Mouse (Mus musculus): ENCODE data around the gene Gm44596. TPM values are rescaled to one million over a fixed set of nuclear protein-coding genes. Genes with fewer than 3 reads are reported as not detected.

Gm44596 gene
- polyA plus RNA-seq (2012; ENCODE audit: insufficient read depth, low replicate concordance), result not detected in 2 replicates

DNA sequence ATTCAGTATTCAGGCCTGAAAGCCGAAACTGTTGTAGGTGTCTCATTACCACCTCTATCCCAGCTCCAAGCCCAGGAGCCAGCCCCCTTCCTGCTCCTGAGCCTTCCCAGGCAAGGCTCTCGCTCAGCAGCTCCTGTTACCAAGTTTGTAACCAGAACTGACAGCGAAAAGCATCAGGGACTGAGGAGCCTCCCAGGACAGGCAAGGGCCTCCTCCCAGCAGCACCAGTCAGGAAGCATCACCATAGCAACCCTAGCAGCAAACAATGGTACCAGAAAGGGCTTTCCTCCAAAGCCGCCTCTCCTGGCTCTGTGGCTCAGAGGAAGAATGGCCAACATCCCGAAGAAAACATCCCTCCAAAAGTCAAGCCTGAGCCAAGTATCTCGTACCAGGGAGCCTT is at the start of gene Gm44596, which contains the start of gene Tex52:
TSS of gene Gm44596 (plus strand) at position 312 of the 400 bp plus-strand sequence.
TSS of gene Tex52 (plus strand) at position 265 of the 400 bp plus-strand sequence.
- H3K9me3 ChIP-seq, result no peaks in the 10 kb centered on the region
- H3K4me3 ChIP-seq (replicated peaks), result no peak within 1 kb of the TSS
- peaks cover 5% of the 10 kb centered on the region for H3K27me3 ChIP-seq (replicated peaks)
- TF ChIP-seq GATA1 (IDR thresholded peaks at IDR 0.05; ENCODE audit: borderline replicate concordance, low read length) (no peak), FLI1 (IDR thresholded peaks at IDR 0.05; ENCODE audit: low read length) (no peak)
- H3K4me1 ChIP-seq, result peaks cover 13% of the 10 kb centered on the region
- H3K36me3 ChIP-seq (replicated peaks; ENCODE audit: low read length), result peaks cover 59% of the 10 kb centered on the region

DNA sequence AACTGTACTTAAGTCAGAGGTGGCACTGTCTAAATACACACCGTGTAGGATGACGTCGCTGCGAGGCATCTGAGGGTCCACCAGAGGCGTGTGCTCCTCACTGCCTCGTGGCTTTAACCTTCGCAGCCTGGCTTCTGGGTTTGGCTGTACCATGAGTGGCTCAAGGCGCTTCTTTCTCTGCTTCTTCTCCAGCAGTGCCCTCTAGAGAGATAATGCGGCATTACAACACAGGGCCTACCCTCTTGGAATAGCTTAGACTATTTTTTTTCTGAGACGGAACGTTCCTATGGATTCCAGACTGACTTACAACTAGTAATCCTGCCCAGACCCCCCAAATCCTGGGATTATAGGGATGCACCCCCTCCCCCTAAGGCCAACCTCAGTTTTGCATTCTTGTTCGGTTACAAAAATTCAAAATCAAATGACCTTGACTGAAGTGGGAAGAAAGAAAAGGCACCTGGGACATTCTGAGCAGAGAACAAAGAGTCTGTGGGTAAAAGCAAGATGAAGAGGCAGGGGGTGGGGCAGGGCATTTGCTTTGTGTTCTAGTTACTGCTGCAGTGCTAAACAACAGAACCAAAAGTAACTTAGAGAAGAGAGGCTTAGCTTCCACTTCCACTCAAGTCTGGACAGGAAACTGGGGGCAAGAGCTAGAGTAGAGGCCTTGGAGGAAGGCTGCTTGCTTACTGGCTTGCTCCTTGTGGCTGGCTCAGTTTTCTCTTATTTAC is 40.7 kb upstream of the Gm44596 start:
- Histone ChIP-seq H3K27me3 (replicated peaks) (no peaks in the 10 kb centered on the region), H3K36me3 (replicated peaks; ENCODE audit: low read length) (peaks cover 52% of the 10 kb centered on the region), H3K4me1 (peaks cover 27% of the 10 kb centered on the region), H3K4me3 (replicated peaks) (peak overlapping the region; percentile 50), H3K9me3 (peaks cover 6% of the 10 kb centered on the region)
- TF ChIP-seq FLI1 (IDR thresholded peaks at IDR 0.05; ENCODE audit: low read length), result no peak
- TF ChIP-seq GATA1 (IDR thresholded peaks at IDR 0.05; ENCODE audit: borderline replicate concordance, low read length), result no peak

DNA sequence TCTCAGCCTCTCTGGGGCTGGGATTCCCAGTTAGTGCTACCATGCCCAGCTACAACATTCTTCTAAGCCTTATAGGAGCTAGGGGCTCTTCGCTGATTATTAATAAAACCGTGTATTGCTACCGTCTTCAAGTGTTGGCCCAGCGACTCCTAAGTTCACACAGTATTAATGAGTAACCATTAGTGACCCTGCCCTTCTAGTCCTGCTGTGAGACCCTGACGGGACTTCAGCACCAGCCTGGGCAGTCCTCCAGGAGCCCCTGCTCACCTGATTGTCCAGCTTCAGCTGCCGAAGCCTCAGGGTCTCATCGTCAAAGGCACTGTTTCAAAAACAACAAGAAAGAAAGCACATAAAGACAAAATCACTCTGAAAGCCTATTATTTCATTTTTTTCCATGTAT is 37.8 kb upstream of the Gm44596 start:
- peaks cover 37% of the 10 kb centered on the region for H3K36me3 ChIP-seq (replicated peaks; ENCODE audit: low read length)
- H3K9me3 ChIP-seq, result no peaks in the 10 kb centered on the region
- TF ChIP-seq FLI1 (IDR thresholded peaks at IDR 0.05; ENCODE audit: low read length) (no peak), GATA1 (IDR thresholded peaks at IDR 0.05; ENCODE audit: borderline replicate concordance, low read length) (no peak)

DNA sequence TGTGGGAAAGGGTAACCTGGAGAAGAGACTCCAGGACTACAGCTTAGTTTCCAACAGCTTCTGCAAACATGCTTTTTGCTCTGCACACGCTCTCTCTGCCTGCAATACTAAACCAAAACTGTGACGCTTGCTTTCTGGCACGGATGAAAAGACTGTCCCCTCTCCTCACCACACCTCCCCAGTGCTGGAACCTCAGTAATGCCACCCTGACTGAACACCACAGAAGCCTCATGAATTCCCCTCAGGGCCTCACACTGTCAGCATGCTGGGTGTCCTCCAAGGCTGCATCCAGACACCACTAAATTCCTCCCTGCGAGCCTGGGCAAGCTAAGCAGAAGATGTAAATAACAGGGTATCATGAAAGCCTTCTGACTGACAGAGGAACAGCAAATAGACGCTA is 36.4 kb upstream of the Gm44596 start:
- Histone ChIP-seq H3K4me1 (peaks cover 67% of the 10 kb centered on the region), H3K36me3 (replicated peaks; ENCODE audit: low read length) (peaks cover 23% of the 10 kb centered on the region), H3K27me3 (replicated peaks) (peaks cover 2% of the 10 kb centered on the region), H3K9me3 (no peaks in the 10 kb centered on the region), H3K4me3 (replicated peaks) (no peak overlapping the region)
- TF ChIP-seq FLI1 (IDR thresholded peaks at IDR 0.05; ENCODE audit: low read length), result no peak
- no peak for TF ChIP-seq GATA1 (IDR thresholded peaks at IDR 0.05; ENCODE audit: borderline replicate concordance, low read length)

More for the DNA sequence above, 37.8 kb upstream of the Gm44596 start:
- Histone ChIP-seq H3K27me3 (replicated peaks) (peaks cover 2% of the 10 kb centered on the region), H3K4me3 (replicated peaks) (no peak overlapping the region), H3K4me1 (peaks cover 52% of the 10 kb centered on the region)

DNA sequence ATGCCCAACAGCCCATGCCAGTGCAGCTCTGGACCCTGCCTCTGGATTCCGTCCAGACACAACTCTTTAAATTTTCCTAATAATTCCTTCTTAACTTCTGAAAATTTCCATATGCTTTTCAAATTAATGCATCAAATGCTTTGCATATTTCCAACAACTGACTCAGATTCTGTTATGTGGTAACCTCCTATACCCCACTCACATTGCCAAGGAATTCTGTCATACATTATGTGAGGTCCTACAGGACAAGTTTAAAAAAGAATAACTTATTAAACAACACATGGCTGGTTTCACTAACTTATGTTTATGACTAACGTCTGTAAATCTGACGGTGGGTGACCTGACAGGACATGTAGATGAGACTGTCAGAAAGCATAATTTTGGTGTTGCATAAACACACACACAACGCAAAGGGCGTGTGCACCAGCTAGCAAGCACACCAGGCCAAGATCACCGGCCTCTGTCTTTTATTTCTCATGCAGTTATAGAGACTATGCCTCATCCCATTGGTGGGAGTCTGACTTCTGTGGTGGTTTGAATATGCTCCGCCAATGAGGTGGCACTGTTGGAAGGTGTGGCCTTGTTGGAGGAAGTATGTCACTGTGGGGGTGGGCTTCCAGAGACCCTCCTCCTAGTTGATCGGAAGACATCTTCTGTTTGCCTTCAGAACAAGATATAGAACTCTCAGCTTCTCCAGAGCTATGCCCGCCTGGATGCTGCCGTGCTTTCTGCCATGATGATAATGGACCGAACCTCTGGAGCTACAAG is 33.2 kb upstream of the Gm44596 start:
- peaks cover 7% of the 10 kb centered on the region for H3K36me3 ChIP-seq (replicated peaks; ENCODE audit: low read length)
- no peaks in the 10 kb centered on the region for H3K9me3 ChIP-seq
- no peak for TF ChIP-seq FLI1 (IDR thresholded peaks at IDR 0.05; ENCODE audit: low read length)
- TF ChIP-seq GATA1 (IDR thresholded peaks at IDR 0.05; ENCODE audit: borderline replicate concordance, low read length), result no peak
- H3K27me3 ChIP-seq (replicated peaks), result peaks cover 2% of the 10 kb centered on the region
- H3K4me1 ChIP-seq, result peaks cover 89% of the 10 kb centered on the region
- H3K4me3 ChIP-seq (replicated peaks), result no peak overlapping the region

DNA sequence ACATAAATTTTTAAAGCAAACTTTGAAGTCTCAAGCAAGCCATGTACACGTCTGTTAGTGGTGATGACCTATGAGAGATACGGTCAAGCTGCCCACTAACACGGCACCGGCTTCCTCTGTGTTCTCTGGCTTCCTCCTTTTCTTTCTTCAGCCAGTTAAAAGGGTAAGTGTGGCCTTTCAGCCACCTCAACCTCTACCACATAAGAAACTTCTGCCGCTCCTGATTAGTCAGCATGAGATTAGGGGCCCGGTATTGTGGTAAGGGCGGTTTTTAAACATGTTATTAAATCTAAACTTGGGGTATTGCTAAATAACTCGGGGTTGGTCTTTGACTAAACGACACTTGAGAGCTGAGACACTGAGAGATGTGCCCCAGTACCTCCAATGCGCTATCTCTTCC is 29.7 kb upstream of the Gm44596 start:
- H3K27me3 ChIP-seq (replicated peaks), result no peaks in the 10 kb centered on the region
- H3K36me3 ChIP-seq (replicated peaks; ENCODE audit: low read length), result peaks cover 7% of the 10 kb centered on the region
- H3K9me3 ChIP-seq, result no peaks in the 10 kb centered on the region
- TF ChIP-seq FLI1 (IDR thresholded peaks at IDR 0.05; ENCODE audit: low read length) (no peak), GATA1 (IDR thresholded peaks at IDR 0.05; ENCODE audit: borderline replicate concordance, low read length) (no peak)
- H3K4me3 ChIP-seq (replicated peaks), result peak overlapping the region; percentile 84
- H3K4me1 ChIP-seq, result peaks cover 92% of the 10 kb centered on the region

DNA sequence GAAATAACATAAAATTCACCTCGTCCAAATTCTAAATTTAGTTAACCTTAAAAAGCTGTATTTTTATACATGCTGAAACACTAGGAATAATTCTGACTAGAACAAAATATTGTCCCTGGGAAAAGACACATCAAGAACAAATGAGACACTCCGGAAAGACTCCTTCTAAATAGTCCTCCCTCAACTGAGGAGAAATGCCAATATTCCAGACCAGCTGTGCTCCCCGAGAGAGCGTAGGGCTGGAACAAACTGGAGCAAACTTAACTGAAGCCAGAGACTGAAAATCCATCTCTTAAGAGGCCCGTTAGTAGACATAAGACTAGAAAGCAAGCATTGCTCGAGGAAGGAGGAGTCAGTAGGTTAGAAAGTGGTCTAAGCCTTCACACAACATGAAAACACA is 28.5 kb upstream of the Gm44596 start:
- TF ChIP-seq FLI1 (IDR thresholded peaks at IDR 0.05; ENCODE audit: low read length), result no peak
- no peak for TF ChIP-seq GATA1 (IDR thresholded peaks at IDR 0.05; ENCODE audit: borderline replicate concordance, low read length)
- Histone ChIP-seq H3K4me3 (replicated peaks) (no peak overlapping the region), H3K36me3 (replicated peaks; ENCODE audit: low read length) (peaks cover 11% of the 10 kb centered on the region)

DNA sequence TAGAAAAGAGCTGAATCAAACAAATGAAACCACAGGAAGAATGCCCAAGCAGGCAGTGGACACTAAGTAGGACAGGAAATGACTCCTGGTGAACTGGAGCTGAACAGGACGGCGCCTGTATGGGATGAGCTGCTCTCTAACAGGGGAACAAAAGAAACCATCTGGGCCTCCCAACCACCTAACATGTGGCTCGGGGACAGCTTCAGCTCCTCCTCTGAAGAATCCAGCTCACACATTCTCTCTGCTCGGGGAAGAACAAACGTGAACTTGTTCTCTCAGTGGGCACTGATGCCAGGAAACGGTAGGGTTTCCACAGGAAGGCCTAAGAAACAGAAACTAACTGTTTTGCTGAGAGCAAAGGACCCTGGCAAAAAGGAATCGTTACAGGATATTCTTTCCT is 25.6 kb upstream of the Gm44596 start:
- H3K27me3 ChIP-seq (replicated peaks), result no peaks in the 10 kb centered on the region
- no peaks in the 10 kb centered on the region for H3K9me3 ChIP-seq
- peaks cover 74% of the 10 kb centered on the region for H3K4me1 ChIP-seq
- H3K36me3 ChIP-seq (replicated peaks; ENCODE audit: low read length), result peaks cover 9% of the 10 kb centered on the region
- peak overlapping the region; percentile 71 for H3K4me3 ChIP-seq (replicated peaks)
- no peak for TF ChIP-seq GATA1 (IDR thresholded peaks at IDR 0.05; ENCODE audit: borderline replicate concordance, low read length)
- TF ChIP-seq FLI1 (IDR thresholded peaks at IDR 0.05; ENCODE audit: low read length), result no peak

More for the DNA sequence above, 28.5 kb upstream of the Gm44596 start:
- no peaks in the 10 kb centered on the region for H3K9me3 ChIP-seq
- peaks cover 88% of the 10 kb centered on the region for H3K4me1 ChIP-seq
- no peaks in the 10 kb centered on the region for H3K27me3 ChIP-seq (replicated peaks)

DNA sequence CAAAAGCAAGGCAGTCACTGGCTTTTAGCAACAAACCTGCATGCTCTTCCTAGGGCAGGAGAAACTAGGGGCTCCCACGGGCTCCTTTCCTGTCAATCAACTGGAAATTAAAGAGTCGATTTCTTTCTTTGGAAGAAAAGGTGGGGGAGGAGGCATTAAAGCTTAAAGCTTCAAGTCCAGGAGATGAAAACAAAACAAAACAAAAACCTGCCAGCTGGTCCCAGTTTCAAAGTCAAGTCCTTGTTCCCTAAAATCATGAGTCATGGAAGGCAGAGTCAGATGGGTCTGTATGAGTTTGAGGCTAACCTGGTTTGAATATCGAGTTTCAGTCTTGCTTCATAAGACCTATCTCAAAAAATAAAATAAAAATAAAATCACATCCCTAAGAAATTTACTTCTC is 21.2 kb upstream of the Gm44596 start:
- Histone ChIP-seq H3K36me3 (replicated peaks; ENCODE audit: low read length) (peaks cover 33% of the 10 kb centered on the region), H3K9me3 (no peaks in the 10 kb centered on the region), H3K4me1 (peaks cover 48% of the 10 kb centered on the region), H3K27me3 (replicated peaks) (no peaks in the 10 kb centered on the region), H3K4me3 (replicated peaks) (no peak overlapping the region)
- TF ChIP-seq GATA1 (IDR thresholded peaks at IDR 0.05; ENCODE audit: borderline replicate concordance, low read length), result no peak
- no peak for TF ChIP-seq FLI1 (IDR thresholded peaks at IDR 0.05; ENCODE audit: low read length)

DNA sequence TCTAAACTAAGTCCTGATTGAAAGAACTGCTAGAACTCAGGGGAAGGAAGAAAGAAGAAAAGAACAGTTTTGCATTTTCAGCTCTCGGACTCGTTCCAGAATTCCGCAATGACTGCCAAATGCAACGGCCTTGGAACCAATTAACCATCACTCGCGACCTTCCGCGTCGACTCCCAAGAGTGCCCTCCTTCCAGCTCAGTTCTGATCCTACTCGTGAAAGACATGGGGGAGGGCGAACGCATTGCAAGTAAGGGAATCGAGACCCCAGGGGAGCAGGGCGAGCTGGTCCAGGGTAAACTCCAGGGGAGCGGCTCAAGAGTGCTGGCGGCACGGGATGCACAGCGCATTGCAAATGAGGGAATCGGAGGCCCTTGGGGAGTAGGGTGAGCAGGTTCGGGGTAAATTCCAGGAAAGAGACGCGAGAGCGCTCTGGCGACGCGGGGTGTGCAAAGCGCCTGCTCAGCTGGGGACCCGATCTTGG is 20.1 kb upstream of the Gm44596 start:
- H3K36me3 ChIP-seq (replicated peaks; ENCODE audit: low read length), result peaks cover 39% of the 10 kb centered on the region
- H3K4me1 ChIP-seq, result peaks cover 46% of the 10 kb centered on the region
- peak overlapping the region; percentile 96 for H3K4me3 ChIP-seq (replicated peaks)
- no peak for TF ChIP-seq FLI1 (IDR thresholded peaks at IDR 0.05; ENCODE audit: low read length)
- TF ChIP-seq GATA1 (IDR thresholded peaks at IDR 0.05; ENCODE audit: borderline replicate concordance, low read length), result no peak
- H3K27me3 ChIP-seq (replicated peaks), result no peaks in the 10 kb centered on the region
- H3K9me3 ChIP-seq, result no peaks in the 10 kb centered on the region

Data from megakaryocyte, embryonic 14.5 days (primary cell).